Mouse (Mus musculus): ENCODE data around the gene Myod1.

Myod1 gene

DNA sequence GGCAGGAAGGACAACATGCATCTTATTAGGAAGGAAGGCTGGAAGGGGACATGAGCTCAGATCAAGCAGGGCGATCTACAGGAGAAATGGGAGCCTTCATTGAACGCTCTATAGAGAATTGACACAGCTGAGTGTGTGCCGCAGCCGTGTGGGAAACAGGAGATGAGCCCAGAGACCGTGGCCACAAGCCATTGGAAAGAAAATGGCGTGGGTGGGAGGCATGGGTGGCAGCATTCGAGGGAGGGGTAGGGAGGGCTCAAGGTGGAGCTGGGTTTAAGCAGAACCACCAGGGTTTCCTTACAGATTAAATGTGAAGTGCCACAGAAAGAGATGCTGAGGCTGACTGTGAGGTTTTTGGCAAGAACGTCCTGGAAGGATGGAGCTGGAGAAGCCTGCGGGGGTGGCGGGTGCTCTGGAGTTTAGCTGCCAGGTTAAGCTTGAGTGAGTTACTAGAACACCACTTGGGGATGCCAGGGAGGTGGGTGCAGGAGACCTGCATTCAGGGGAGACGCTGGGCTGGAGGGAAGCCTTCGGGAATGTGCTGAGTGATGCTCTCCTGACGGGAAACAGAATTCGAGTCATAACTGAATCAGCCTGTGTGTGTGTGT lies 39.6 kb downstream of the Myod1 start:
- DNase-seq (ENCODE audit: low read depth, low spot score) = no peak

DNA sequence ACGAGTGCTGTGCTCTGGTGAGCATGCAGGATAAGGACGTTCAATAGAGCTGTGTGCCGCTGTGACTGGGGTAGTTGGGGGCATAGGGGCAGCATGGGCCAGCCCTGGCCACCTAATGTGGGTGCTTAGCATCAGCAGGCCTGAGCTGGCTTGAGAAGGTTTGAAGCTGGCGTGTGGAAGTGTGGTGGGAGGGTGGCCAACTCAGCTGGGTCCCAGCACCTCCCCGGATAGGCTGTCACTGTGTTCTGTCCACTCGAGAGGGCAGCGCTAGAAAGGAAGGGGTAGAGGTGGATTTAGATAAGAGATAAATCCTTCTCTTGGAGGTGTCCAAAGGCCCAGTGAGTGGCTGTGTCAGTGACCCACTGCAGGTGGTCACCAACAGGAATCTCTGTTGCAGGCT lies 41.2 kb downstream of the Myod1 start:
- no peak for DNase-seq (ENCODE audit: low read depth, low spot score)

DNA sequence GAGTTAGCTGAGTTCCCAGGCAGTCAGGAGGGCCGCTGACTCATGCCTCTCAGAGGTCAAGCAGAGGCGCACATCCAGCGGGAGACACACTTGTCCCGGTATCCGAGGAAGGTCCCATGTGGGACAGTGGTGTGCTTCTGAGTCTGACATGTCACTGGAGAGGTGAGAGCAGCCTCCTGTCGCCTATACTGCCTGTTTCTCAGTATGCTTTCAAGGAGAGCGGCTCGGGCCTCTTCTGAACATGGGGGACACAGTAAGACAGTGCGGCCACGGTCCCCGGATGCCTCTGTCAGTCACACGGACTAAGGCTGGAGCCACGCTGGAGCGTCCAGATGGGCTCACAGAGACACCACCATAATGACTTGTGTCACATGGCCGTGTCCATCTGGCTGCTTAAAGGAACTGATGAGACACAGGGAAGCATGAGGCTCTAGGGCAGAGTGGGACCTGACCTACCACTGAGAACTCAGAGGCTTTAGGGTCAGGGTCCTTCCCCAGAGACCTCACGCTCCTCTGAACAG lies 41.9 kb downstream of the Myod1 start:
- no peak for DNase-seq (ENCODE audit: low read depth, low spot score)

DNA sequence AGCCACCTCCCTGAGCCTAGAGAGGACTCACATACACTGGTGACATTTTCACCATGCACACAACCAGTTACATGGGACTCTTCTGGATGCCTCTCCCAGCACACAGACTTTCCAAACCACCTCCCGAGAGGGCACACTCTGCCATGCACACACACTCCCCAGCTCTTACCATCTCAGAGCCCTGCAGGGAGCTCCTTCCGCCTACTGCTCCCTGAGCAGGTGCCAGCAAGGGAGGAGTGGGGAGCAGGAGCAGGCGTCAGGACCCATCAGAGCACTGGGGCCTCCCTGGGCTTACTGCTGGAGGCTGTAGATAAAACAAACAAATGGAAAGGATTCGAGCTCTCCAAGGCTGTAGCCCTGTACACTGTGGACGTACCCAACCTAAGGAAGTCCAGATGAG lies 45.3 kb downstream of the Myod1 start:
- no peak for DNase-seq (ENCODE audit: low read depth, low spot score)

DNA sequence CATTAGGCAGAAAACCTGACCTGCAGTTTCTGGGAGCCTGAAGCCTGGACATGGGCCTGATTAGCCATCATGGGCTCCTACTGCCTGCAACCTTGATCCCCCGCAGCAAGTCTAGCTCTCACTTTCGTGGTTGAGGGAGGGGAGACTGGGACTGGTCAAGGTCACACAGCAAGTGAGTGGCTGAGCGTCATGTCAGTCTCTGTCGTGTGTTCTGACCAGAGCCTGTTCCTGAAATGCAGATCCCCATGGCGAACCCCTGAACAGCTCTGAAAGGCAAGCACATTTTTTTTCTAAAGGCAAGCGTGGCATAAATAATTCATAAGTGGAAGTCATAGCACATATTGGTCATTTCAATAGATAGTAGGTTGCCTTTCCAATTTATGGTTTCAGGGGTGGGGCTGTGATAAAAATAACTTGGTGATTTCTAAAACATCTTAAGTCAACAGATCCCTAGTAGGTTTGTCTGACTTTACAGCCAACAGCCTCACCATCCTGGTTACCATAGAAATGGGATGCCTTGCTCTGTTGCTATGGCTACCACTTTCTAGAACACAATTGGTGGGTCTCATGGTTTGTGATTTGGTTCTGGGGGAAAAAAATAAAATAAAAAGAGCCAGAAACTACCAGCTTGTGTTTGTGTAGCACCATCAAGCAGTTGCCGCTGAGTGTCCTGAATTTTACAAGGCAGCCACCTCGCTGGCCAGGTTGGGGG lies 45.9 kb downstream of the Myod1 start:
- peak; percentile 37 for DNase-seq (ENCODE audit: low read depth, low spot score)

DNA sequence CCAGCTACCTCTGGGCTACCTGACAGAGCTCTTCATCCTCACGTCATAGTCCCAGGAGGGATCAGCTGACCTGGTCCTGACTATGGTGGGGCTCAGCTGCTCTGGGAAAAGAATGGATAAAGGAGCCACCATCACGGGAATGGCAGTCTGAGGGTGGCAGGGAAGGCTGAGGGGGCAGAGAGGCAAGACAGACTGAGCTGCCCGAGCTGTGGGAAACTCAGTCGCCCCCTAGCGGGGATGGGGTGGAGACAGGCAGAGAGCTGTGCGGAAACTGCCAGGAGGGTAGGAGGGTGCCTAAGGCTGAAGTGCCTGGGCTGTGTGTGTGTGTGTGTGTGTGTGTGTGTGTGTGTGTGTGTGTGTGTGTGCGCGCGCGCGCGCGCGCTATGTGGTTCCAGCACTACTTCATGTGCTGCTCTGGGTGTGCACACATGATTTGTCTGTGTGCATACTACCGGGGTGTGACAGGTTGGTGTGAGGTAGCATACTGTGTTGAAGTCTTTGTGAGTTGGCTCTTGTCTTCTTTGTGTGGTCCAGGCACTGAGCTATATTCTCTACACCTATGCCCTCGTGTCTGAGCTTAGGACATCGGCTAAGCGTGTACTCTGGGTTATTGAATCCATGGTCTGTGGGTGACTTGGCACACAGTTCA lies 46.6 kb downstream of the Myod1 start:
- peak; percentile 68 for DNase-seq (ENCODE audit: low read depth, low spot score)

DNA sequence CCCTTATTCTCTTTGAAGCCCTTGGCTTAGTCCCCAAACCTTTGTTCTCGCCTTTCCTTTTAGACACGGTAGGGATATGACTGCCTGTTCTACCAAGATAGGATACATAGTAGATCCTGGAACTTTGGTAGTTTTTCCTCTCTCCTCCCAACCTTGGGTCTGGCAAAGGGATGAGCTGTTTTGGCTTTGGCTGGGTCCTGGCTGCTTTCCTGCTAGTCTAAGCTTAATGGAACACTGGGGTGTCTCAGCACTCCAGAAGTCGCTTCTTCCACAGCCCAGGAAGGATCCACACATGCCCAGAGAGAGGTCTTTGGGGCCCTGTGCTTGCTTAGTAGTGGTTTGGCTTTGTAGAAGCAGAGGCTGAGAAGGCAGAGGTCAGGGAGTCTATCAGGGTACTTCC lies 47.7 kb downstream of the Myod1 start:
- DNase-seq (ENCODE audit: low read depth, low spot score) = no peak

DNA sequence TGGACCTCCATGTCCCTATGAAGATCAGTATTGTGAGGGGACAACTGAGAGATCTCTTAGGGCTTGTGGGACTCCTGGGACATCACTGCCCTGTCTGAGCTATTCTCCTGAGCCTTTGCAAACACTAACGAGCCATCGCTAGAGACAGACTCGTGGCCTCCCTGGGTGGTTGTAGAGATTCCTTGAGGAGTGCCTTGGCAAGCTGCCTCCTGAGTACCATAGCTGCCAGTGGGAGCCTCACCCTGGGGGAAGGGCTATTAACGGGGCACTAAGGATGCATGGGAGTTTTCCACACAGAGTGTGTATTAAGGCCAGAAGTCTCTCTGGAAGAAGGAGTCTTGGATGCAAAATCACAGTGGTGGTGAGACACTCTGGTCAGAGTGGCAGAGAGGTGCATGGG lies 48.7 kb downstream of the Myod1 start:
- DNase-seq (ENCODE audit: low read depth, low spot score) = no peak
